Mouse (Mus musculus): ENCODE results near the gene Numbl.

Numbl gene

DNA sequence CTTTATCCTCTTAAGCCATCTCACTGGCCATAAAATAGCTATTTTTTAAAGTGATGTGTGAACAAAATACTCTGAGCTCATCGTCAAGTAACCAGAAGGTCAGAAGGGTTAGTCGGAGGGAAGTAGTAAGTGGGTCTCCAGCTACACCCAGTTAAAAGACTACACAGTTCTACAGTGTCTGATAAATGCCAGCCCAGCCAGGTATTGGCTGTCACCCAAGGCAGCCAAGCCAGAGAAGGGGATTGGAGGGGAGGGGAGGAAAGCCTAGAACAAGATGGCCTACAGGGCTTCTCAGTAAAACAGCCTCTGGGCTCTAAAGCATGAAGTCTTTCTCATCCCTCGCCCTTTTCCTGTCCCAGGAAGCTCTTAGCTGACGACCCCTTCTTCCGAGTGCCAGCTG lies 8.3 kb upstream of the Numbl start:
- CTCF ChIA-PET: interaction anchor here (0.6 to 1.3 kb wide), 2 partner anchors 46 to 538 kb away, joined by 3 to 4 read pairs; no protein-coding TSS in a partner anchor

DNA sequence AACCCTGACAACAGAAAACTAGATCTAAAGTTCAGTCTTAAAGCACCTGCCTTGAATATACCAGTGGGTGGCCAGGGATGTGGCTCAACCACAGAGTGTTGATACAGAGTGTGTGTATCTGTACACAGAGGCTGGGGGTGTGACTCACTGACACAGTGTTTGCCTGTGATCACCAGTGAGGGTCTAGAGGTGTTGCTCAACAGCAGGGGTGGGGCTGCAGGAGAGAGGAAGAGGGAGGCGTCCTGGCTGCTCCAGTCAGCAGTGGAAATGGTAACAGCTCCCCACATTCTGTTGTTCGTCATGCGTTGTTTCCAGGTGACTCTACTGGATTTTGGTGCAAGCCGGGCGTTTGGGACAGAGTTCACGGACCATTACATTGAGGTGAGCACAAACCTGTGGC lies 6.3 kb upstream of the Numbl start:
- CTCF ChIA-PET: no interaction called here

DNA sequence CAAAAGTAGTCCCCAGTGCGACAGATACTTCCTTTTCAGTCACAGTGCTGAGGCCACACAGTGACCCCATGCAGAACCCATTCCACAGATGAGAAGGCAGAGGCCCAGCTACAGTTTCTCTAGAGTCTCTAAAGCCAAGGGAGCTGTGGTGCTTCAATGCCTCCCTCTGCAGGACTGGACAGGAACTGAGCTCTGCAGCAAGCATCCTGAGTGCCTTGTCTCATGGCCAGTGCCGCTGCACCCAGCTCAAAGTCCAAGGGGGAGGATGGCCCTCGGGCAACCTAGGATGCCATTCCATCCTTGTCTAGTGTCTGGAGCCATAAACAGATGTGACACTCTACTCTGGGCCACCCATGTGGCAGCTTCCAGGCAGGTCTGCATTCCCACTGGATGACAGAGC lies 2.5 kb upstream of the Numbl start:
- CTCF ChIA-PET: no interaction called here

DNA sequence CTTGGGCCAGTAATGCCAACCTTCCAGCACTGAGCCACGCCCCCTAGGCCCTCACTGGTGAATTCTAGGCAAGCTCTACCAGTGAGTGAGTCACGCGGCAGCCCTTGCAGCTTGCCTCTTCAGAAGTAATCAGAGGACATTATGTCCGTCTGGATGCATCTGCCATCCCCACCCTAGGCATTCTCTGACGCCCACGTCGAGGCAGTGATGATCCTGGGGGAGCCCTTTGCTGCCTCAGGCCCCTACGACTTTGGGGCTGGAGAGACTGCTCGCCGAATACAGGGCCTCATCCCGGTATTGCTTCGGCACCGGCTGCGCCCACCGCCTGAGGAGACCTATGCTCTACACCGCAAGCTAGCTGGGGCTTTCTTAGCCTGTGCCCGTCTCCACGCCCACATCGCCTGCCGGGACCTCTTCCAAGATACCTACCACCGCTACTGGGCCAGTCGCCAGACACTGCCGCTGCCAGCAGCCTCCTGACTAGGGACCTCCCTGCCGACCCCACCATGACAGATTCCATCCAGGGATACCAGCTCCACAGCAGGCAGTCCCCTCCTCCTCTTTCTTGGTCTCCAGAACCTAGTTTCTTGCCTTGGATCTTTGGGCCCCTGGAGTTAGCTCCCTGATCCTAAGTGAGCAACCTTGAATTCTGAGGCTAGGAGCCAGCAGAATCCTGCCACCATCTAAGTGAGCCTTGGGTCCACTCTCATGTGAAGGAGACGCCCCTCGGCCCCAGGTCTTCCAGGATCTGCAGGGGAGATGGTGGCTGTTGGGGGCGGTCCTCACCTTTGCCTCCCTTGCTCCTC lies 984 bp upstream of the Numbl start:
- CTCF ChIA-PET: no interaction called here

- CTCF ChIA-PET: interaction anchor here (0.6 kb wide), 1 partner anchor 234 kb away, joined by 3 read pairs; no protein-coding TSS in a partner anchor
Measured at GRCm38 (mm10) chr7:27257852-27258204, 405 bp upstream of the Numbl start.

- CTCF ChIA-PET: interaction anchor here (0.6 kb wide), 1 partner anchor 1987 kb away, joined by 4 read pairs; no protein-coding TSS in a partner anchor
Measured at GRCm38 (mm10) chr7:27259271-27259721, 1.1 kb downstream of the Numbl start.

DNA sequence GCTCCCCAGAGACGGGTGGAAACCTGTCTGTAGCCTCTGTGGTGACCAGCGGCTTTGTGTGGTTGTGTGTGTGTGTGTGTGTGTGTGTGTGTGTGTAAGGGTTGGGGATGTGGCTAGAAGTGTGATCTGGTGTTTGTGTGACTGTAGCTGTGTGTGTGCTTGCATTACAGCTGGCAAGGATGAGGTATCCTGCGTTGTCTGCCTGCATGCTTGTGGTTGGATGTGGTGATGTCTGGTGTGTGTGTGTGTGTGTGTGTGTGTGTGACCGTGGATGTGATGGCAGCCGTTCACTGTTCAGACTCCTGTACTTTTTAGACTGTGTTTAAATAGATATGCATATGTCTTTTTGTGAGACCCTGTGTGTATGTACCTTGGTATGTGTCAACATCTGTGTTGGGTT lies 1.5 kb downstream of the Numbl start:
- CTCF ChIA-PET: interaction anchor here (0.6 kb wide), 1 partner anchor 1987 kb away, joined by 4 read pairs; no protein-coding TSS in a partner anchor

- CTCF ChIA-PET: interaction anchor here (1.0 kb wide), 1 partner anchor 22 kb away, joined by 3 read pairs; no protein-coding TSS in a partner anchor
Measured at GRCm38 (mm10) chr7:27260856-27261255, 2.6 kb downstream of the Numbl start.

DNA sequence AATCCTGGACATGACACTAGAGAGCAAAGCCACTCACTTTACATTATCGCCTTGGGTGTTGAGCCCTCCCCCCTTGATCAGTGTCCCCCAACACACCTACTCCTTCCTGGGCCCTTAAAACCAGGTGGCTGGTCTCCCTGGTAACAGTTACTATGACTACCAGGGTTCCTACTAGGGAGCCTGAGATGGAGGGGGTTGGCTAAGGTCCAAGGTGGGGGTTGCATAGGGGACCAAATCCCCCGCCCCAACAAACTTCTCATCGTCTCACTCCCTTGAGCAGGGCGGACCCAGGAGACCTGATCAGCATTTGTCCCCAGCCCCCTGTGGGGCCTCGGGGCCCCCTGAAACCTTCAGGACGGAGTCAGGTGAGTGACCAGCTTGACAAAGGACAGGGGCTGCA lies 3.7 kb downstream of the Numbl start:
- CTCF ChIA-PET: interaction anchor here (1.0 kb wide), 1 partner anchor 21 kb away, joined by 3 read pairs; no protein-coding TSS in a partner anchor

DNA sequence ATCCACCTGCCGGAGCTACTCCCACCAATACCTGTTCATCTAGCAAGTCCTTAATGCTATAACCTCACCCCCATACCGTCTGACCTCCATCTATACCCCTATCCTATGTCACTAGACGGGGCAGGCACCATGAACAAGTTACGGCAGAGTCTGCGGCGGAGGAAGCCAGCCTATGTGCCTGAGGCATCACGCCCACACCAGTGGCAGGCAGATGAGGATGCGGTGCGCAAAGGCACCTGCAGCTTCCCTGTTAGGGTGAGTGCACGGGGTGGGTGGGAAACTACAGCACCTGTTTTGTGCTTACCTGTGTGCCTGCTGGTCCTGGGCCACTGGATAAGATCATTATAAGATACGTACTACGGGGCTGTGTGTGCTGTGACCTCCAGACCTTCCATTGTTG lies 6.5 kb downstream of the Numbl start:
- CTCF ChIA-PET: no interaction called here

GRCm38 (mm10) chr7:27266515-27267128 lies 8.4 kb downstream of the Numbl start:
- CTCF ChIA-PET: interaction anchor here (0.6 kb wide), 1 partner anchor 85 kb away, joined by 4 read pairs; no protein-coding TSS in a partner anchor

GRCm38 (mm10) chr7:27271423-27271822 lies 13.2 kb downstream of the Numbl start:
- CTCF ChIA-PET: interaction anchor here (0.7 kb wide), 1 partner anchor 76 kb away, joined by 3 read pairs; no protein-coding TSS in a partner anchor

DNA sequence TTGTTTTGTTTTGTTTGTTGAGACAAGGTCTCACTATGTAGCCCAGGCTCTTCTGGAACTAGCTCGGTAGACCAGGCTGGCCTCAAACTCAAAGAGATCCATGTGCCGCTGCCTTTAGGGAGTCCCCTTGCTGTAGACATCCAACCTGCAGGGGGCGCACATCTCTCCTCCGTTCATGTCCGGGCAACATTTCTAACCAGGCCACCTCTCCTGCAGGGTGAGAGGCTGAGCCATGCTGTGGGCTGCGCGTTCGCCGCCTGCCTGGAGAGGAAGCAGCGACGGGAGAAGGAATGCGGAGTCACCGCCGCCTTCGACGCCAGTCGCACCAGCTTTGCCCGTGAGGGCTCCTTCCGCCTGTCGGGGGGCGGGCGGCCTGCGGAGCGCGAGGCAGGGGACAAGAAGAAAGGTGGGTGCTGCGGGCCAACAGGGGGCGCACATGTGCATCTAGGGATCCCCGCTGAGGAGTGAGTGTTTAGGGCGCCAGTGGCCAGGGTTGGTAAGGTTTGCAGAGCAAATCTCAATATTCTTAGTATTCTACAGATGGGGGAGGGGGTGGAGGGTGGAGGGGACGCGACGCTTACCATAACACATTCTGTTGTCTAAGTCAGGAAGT lies 15.6 kb downstream of the Numbl start:
- CTCF ChIA-PET: interaction anchor here (0.7 kb wide), 1 partner anchor 36 kb away, joined by 5 read pairs; no protein-coding TSS in a partner anchor

- CTCF ChIA-PET: no interaction called here
Measured at GRCm38 (mm10) chr7:27274916-27275315, 16.7 kb downstream of the Numbl start.

- CTCF ChIA-PET: no interaction called here
Measured at GRCm38 (mm10) chr7:27276021-27276420, 17.8 kb downstream of the Numbl start.

GRCm38 (mm10) chr7:27277191-27277590 lies 19.0 kb downstream of the Numbl start:
- CTCF ChIA-PET: no interaction called here

DNA sequence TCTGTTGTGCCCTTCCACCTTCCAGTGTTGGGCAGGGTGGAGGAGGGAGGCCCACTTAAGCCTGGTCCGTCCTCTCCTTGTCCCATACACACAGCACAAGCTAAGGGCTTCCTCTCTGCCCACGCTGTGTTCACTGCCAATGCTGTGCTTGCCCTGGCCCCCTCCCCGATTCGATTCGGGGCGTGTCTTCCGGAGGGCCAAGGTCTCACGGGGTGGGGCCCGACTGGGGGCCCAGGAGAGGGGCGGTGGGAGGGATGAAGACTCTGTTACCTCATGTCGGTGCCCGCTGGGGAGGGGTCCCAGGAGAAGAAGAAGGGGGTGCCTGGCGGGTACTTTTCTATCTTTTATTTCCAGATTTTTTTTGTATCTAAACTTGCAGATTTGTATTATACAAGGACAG lies 23.5 kb downstream of the Numbl start:
- CTCF ChIA-PET: interaction anchor here (1.2 kb wide), 1 partner anchor 118 kb away, joined by 8 read pairs; no protein-coding TSS in a partner anchor

GRCm38 (mm10) chr7:27282225-27282624 lies 24.0 kb downstream of the Numbl start:
- CTCF ChIA-PET: interaction anchor here (0.8 to 1.2 kb wide), 2 partner anchors 21 to 117 kb away, joined by 3 to 8 read pairs; no protein-coding TSS in a partner anchor

DNA sequence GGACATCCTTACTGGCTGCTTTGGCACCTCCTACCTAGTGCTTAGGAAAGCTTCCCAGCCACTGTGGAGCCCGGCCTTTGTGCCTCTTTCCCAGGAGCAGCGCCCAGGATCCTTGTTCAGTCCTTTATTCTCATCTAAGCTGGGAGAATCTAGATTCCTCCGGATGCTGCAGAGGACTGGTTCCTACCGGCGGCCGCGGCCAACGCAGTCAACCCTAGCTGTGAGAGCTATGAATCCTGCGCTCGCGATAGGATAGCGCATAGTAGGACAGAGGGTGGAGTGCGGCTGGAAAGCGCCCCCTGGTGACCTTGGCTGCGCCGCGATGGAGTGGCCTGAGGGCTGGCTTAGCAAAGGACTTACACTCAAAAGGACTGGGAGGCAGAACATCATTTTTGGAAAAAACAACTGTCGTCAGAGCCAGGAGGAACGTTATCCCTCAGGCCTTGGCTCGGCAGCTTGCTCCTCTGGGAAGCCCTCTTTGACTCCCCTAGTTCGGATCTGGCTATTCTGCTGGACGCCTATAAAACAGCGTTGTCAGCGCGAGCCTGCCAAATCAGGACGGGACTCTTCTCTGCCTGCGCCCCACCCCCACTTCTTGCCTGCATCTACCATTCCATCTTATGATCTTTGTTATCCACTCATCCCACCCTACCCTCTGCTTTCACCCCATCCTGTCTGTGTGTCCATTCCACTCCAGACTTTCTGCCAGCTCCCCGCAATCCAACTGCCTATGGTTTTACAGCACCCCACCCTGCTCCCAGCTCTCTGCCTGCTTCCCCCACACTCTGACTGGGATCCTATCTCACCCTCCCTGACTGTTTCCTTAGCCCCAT lies 26.8 kb downstream of the Numbl start:
- CTCF ChIA-PET: no interaction called here

DNA sequence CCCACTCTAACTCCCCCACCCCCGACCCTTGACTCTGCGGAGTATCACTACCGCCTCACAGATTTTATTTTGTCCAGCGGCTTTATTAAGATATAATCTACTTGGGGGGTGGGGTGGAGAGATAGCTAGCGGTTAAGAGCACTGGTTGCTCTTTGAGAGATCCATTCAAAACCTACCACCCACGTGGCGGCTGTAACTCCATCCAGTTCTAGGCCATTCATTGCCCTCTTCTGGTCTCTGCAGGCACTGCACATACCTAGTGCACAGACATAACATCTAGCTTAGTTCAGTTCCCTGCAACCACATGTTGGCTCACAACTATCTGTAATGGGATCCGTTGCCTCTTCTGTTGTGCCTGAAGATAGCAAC lies 27.4 kb downstream of the Numbl start:
- CTCF ChIA-PET: interaction anchor here (0.6 kb wide), 2 partner anchors 22 to 102 kb away, joined by 5 to 7 read pairs; no protein-coding TSS in a partner anchor

DNA sequence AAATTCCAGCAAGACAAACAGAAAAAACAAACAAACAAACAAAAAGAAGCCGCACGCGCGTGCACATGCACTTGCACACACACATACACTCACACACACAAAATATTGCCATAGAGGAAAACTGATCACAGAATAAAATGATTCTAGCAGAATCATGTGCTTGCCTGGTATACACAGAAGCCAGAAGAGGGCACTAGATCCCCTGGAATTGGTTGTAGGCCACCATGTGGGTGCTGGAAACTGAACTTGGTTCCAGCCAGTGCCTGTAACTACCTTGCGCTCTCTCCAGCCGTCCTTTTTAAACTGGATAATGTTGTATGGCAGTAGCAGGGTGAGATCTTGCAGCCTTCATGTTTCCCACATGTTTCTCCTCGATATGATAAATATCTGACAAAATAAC lies 30.5 kb downstream of the Numbl start:
- CTCF ChIA-PET: no interaction called here

All from spleen, embryonic (tissue).